Mouse (Mus musculus): Measurements from ENCODE around the gene Crlf2. TPM values are rescaled to one million over a fixed set of nuclear protein-coding genes. Genes with fewer than 3 reads are reported as not detected.

The Crlf2 gene
- polyA plus RNA-seq (2015; fragmentation: Nextera tagmentation; extraction: Ambion mirVana) = 21.0 and 24.8 TPM in 2 replicates

DNA sequence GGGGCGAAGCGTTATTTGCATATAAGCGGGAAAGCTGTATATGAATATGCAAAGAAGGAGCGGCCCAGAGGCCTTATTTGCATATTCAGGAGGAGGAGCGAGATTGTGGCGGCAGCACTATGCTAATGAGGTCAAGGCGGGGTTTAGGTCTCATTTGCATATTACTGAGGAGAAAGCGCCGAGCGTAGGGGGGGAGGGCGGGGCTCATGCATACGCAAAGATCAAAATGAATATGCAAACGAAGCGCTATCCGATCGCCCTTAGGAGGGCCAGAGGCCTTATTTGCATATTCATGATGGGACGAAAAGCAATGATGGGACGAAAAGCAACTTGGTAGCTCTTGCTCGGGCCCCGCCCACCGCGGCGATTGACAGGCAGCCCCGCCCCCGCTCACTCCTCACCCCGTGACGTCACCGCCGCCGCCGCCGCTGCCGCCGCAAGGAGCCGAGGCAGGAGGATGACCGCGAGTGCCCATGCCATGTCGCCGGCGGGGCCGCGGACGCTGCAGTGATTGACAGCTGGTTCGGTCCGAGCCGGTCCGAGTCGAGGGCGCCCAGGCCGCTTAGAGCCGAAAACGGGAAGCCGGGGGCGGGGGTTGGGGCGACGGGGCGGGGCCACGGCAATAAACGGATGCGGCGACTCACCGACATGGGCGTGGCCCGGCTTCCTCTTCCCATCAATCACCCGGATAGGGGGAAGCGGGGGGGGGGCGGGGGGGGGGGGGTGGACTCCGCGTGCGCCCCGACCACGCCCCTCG, at the start of gene Crlf2:
Crlf2 (minus strand) TSS at position 590 of the 757 bp plus-strand sequence.

Other genes starting within 250 kb of the Crlf2 start
- not detected in 2 replicates for gene Vmn2r16, start 228.8 kb downstream of the Crlf2 start, polyA plus RNA-seq (2015; fragmentation: Nextera tagmentation; extraction: Ambion mirVana)
- gene Vmn2r17, start 139.3 kb downstream of the Crlf2 start, polyA plus RNA-seq (2015; fragmentation: Nextera tagmentation; extraction: Ambion mirVana) = not detected in 2 replicates
- gene 5430403G16Rik, start 132.0 kb upstream of the Crlf2 start, polyA plus RNA-seq (2015; fragmentation: Nextera tagmentation; extraction: Ambion mirVana) = 1.3 and 1.5 TPM in 2 replicates
- 7.3 and 10.2 TPM in 2 replicates for gene 4930522L14Rik, start 192.9 kb upstream of the Crlf2 start, polyA plus RNA-seq (2015; fragmentation: Nextera tagmentation; extraction: Ambion mirVana)